Mouse (Mus musculus): ENCODE results near the gene Ldhd.

The Ldhd gene

GRCm38 (mm10) chr8:111594044-111594840, 35.9 kb downstream of the Ldhd start:
- no peak for DNase-seq (ENCODE audit: low read depth)

DNA sequence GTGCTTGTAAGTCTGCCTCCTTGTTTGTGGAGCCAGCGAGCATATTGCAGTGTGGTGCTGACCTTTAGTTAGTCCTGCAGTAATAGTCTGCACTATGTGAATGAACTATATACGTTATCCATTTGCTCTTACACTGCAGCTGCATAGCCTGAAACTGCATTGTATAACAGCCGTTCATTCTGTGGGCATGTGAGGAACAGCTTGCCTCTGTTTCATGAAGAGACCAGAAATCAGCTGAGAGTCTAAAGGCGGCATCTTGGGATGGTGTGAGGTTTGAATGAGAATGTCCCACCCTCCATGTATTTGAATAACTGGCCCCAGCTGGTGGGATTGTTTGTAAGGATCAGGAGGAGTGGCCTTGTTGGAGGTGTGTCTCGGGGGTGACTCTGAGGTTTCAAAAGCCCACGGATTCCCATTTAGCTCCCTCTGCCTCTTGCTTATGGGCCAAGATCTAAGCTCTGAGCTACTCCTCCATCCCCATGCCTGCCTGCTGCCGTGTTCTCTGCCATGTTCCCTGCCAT, 37.7 kb downstream of the Ldhd start:
- DNase-seq (ENCODE audit: low read depth), result no peak

- no peak for DNase-seq (ENCODE audit: low read depth)
These were observed 39.0 kb downstream of the Ldhd start for GRCm38 (mm10) chr8:111591176-111591575.

DNA sequence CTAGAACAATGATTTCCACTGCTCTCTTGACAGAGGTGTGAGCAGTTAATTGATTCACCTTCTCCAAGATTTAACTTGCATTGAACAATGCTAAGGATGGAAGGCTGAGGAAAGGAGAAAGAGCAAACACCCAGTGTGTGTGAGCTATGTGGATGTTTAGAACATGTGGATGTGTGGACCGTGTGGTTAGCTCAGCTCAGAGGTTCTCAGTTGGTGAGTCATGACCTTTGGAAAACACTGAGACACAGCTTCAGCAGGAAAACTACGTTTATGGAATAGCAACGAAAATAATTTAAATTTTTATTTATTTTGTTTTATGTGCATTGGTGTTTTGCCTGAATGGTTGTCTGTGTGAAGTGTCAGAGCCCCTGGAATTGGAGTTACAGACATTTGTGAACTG, 40.0 kb downstream of the Ldhd start:
- DNase-seq (ENCODE audit: low read depth), result no peak

GRCm38 (mm10) chr8:111588336-111588735, 41.8 kb downstream of the Ldhd start:
- no peak for DNase-seq (ENCODE audit: low read depth)

GRCm38 (mm10) chr8:111587545-111588094, 42.6 kb downstream of the Ldhd start:
- DNase-seq (ENCODE audit: low read depth), result no peak

GRCm38 (mm10) chr8:111584946-111585345, 45.2 kb downstream of the Ldhd start:
- DNase-seq (ENCODE audit: low read depth), result no peak

GRCm38 (mm10) chr8:111582386-111582785, 47.8 kb downstream of the Ldhd start:
- no peak for DNase-seq (ENCODE audit: low read depth)

DNA sequence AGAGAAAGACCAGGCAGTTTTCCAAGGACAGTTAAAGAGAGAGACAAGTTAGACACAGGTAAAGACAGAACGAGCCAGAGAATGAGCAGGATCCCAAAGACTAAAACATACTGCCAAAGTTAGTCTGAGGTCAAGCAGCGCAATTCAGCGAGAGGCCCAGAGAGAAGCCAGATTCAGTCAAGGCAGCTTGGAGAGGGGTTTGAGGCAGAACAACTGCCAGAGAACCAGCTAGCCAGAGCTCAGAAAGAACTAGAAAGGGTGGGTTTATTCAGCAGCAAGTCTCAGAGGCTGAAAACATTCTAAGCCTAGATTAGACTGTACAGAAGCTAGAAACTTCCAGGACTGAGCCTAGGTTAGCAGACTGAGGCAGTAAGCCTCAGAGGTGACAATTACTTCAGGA, 49.9 kb downstream of the Ldhd start:
- DNase-seq (ENCODE audit: low read depth), result no peak

DNA sequence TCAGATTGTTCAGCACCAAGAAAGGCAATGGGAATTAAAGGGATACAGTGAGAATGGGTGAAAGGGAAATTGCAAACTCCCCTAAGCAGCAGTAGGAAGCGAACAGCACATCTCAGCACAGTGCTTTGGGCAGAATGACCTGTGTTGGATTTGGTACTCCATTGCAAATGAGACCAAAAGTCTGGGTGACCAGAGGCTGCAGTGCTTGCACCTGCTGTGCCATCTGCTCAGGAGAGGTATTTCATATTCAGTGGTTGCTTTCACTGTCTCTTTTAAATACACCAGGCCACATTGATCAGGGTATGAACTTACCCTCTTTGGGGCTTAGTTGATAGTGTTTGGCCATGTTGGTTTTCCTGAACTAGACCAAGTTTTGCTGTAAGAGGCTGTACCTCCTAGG, 50.9 kb downstream of the Ldhd start:
- no peak for DNase-seq (ENCODE audit: low read depth)

DNA sequence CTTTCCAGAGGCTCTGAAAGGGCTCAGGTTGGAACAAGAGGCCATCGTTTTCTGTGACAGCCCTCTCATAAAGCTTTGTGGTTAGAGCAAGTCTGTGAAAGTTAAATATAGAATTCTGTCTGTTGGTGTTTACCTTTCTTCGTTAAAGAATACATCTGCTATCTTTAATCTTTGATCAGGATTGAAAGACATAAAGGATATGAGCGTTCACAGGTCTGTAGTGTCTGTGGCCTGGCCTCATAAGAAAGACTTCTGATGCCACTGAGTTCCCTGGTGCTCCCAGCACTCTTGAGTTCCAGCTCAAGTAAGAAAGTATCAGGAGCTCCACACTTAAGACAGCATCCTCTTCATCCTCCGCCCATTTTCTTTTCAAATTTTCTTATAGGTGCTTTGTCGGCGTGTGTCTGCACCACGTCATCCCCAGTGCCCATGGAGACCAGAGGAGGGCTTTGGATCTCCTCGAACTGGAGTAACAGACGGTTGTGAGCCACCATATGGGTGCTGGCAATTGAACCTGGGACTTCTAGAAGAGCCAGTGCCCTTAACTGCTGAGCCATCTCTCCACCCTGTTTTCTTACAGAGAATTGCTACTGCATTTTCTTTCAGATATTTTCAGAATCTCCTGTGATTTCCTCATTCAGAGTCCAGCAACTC, 52.2 kb downstream of the Ldhd start:
- no peak for DNase-seq (ENCODE audit: low read depth)

GRCm38 (mm10) chr8:111576501-111576900, 53.7 kb downstream of the Ldhd start:
- DNase-seq (ENCODE audit: low read depth), result no peak

GRCm38 (mm10) chr8:111575492-111575891, 54.7 kb downstream of the Ldhd start:
- DNase-seq (ENCODE audit: low read depth), result no peak

- DNase-seq (ENCODE audit: low read depth), result no peak
These were observed 56.2 kb downstream of the Ldhd start for GRCm38 (mm10) chr8:111574016-111574415.
